Mouse (Mus musculus) MEL (cell line): ENCODE data around the gene Dgat2. TPM values are rescaled to one million over a fixed set of nuclear protein-coding genes. Genes with fewer than 3 reads are reported as not detected.

ENCODE experiments used
- DNase-seq: peaks from one replicate; pipeline ENCODE4 v3.0.0; 2011; ENCODE audit warnings: low read depth, low spot score
- H3K27ac ChIP-seq: 2 replicates; pipeline ENCODE4 v1.5.1; 2012; ENCODE audit warnings: low read depth, mild to moderate bottlenecking, control low read depth, low read length, moderate library complexity; ENCODE audit not compliant: control insufficient read depth
- H3K27me3 ChIP-seq, 2 experiments: fragments of 150-350 bp in 1 of 2; sonication (generic) in 1 of 2; 2 replicates each; pipeline ENCODE4 v1.6.1; 2012; ENCODE audit warnings: low read length in 2 of 2, mild to moderate bottlenecking in 2 of 2, improper control_type of control experiment in 1 of 2, moderate library complexity in 1 of 2; ENCODE audit not compliant: insufficient read depth in 2 of 2, control insufficient read depth in 1 of 2
- H3K36me3 ChIP-seq, 2 experiments: 2 replicates each; pipeline ENCODE4 v1.6.1; 2012 to 2014; ENCODE audit warnings: low read length in 2 of 2, improper control_type of control experiment in 1 of 2, inconsistent platforms in 1 of 2, mild to moderate bottlenecking in 1 of 2; ENCODE audit not compliant: insufficient read depth in 2 of 2, control insufficient read depth in 1 of 2
- H3K4me1 ChIP-seq, 2 experiments: fragments of 150-350 bp in 1 of 2; sonication (generic) in 1 of 2; 2 replicates each; pipeline ENCODE4 v1.6.1; 2012; ENCODE audit warnings: low read length in 2 of 2, improper control_type of control experiment in 1 of 2, mild to moderate bottlenecking in 1 of 2; ENCODE audit not compliant: insufficient read depth in 2 of 2, control insufficient read depth in 1 of 2
- H3K4me3 ChIP-seq, 2 experiments: fragments of 150-350 bp in 1 of 2; sonication (generic) in 1 of 2; 2 replicates each; pipeline ENCODE4 v1.5.1; 2012; ENCODE audit warnings: low read depth in 2 of 2, low read length in 2 of 2, mild to moderate bottlenecking in 2 of 2, moderate library complexity in 2 of 2, control low read depth in 1 of 2, improper control_type of control experiment in 1 of 2; ENCODE audit not compliant: control insufficient read depth in 1 of 2, insufficient read depth in 1 of 2
- H3K79me2 ChIP-seq: 2 replicates; pipeline ENCODE4 v1.6.1; 2012; ENCODE audit warnings: mild to moderate bottlenecking, low read length, moderate library complexity; ENCODE audit not compliant: control insufficient read depth, poor library complexity, insufficient read depth
- H3K9ac ChIP-seq: 2 replicates; pipeline ENCODE4 v1.6.1; 2012; ENCODE audit warnings: low read depth, mild to moderate bottlenecking, control low read depth, low read length, moderate library complexity; ENCODE audit not compliant: control insufficient read depth, poor library complexity, severe bottlenecking
- H3K9me3 ChIP-seq: fragments of 150-350 bp; sonication (generic); replicated peaks from 2 replicates; pipeline ENCODE4 v1.6.1; 2012; ENCODE audit warnings: mild to moderate bottlenecking, low read length, improper control_type of control experiment, moderate library complexity; ENCODE audit not compliant: insufficient read depth
- BHLHE40 ChIP-seq: IDR thresholded peaks from 2 replicates; pipeline ENCODE4 v1.6.1; 2012; ENCODE audit warnings: low read depth, mild to moderate bottlenecking, inconsistent platforms, low read length, improper control_type of control experiment, borderline replicate concordance
- CHD2 ChIP-seq: IDR thresholded peaks from 2 replicates; pipeline ENCODE4 v1.6.1; 2011; ENCODE audit warnings: low read length, improper control_type of control experiment
- CTCF ChIP-seq, 3 experiments: IDR thresholded peaks in 2 of 3; conservative IDR thresholded peaks in 1 of 3; 2 replicates each; pipeline ENCODE4 v1.5.1; 2011 to 2012; ENCODE audit warnings: low read length in 3 of 3, low read depth in 2 of 3, mild to moderate bottlenecking in 2 of 3, improper control_type of control experiment in 1 of 3, inconsistent platforms in 1 of 3, mixed read lengths in 1 of 3, moderate library complexity in 1 of 3; ENCODE audit not compliant: control insufficient read depth in 1 of 3, insufficient read depth in 1 of 3, poor library complexity in 1 of 3, severe bottlenecking in 1 of 3
- EP300 ChIP-seq, 2 experiments: IDR thresholded peaks; 2 replicates each; pipeline ENCODE4 v1.6.1; 2011; ENCODE audit warnings: improper control_type of control experiment in 2 of 2, low read length in 2 of 2, low read depth in 1 of 2, mild to moderate bottlenecking in 1 of 2
- MXI1 ChIP-seq: IDR thresholded peaks from 2 replicates; pipeline ENCODE4 v1.6.1; 2011; ENCODE audit warnings: mild to moderate bottlenecking, low read depth, low read length, improper control_type of control experiment
- MYB ChIP-seq: IDR thresholded peaks from 2 replicates; pipeline ENCODE4 v1.6.1; 2011; ENCODE audit warnings: mild to moderate bottlenecking, low read depth, low read length, improper control_type of control experiment
- RAD21 ChIP-seq: IDR thresholded peaks from 2 replicates; pipeline ENCODE4 v1.6.1; 2011; ENCODE audit warnings: mild to moderate bottlenecking, low read depth, low read length, improper control_type of control experiment
- SIN3A ChIP-seq: IDR thresholded peaks from 2 replicates; pipeline ENCODE4 v1.6.1; 2012; ENCODE audit warnings: low read length, improper control_type of control experiment, inconsistent platforms
- TCF12 ChIP-seq: IDR thresholded peaks from 2 replicates; pipeline ENCODE4 v1.6.1; 2014; ENCODE audit warnings: low read depth, mild to moderate bottlenecking, inconsistent platforms, low read length, improper control_type of control experiment, moderate library complexity
- USF1 ChIP-seq: IDR thresholded peaks from 2 replicates; pipeline ENCODE4 v1.6.1; 2014; ENCODE audit warnings: low read depth, mild to moderate bottlenecking, inconsistent platforms, low read length, improper control_type of control experiment, moderate library complexity
- USF2 ChIP-seq, 2 experiments: IDR thresholded peaks; 2 replicates each; pipeline ENCODE4 v1.6.1; 2011 to 2012; ENCODE audit warnings: improper control_type of control experiment in 2 of 2, low read length in 2 of 2, borderline replicate concordance in 1 of 2, inconsistent platforms in 1 of 2, low read depth in 1 of 2, mild to moderate bottlenecking in 1 of 2; ENCODE audit not compliant: insufficient read depth in 1 of 2
- ZKSCAN1 ChIP-seq: IDR thresholded peaks from 2 replicates; pipeline ENCODE4 v1.6.1; 2012; ENCODE audit warnings: low read depth, mild to moderate bottlenecking, inconsistent platforms, low read length, improper control_type of control experiment, moderate library complexity
- ZMIZ1 ChIP-seq: IDR thresholded peaks from 2 replicates; pipeline ENCODE4 v1.6.1; 2012; ENCODE audit warnings: low read depth, mild to moderate bottlenecking, inconsistent platforms, low read length, improper control_type of control experiment, moderate library complexity
- polyA plus RNA-seq, 2 experiments: library from polyadenylated mRNA; stranded (reverse) in 1 of 2; unstranded in 1 of 2; fragments of >175 nt in 1 of 2; fragments of >200 nt in 1 of 2; gene quantifications; 2 replicates each; pipeline versions ENCODE4 v1.2.1 to v1.2.4; 2012; ENCODE audit warnings: low replicate concordance in 2 of 2, low read depth in 1 of 2; ENCODE audit not compliant: insufficient read length in 2 of 2, insufficient read depth in 1 of 2, missing spikeins in 1 of 2
- total RNA-seq: library from RNA; depleted of rRNA; stranded (reverse); fragments of 300-350 nt; gene quantifications from 2 replicates; pipeline ENCODE4 v1.2.3, GENCODE M21; 2012

The Dgat2 gene
- total and polyA plus RNA-seq, 3 experiments, result 4.1 to 7.7 TPM; not detected in 1

- DNase-seq, result no peak
- H3K27ac ChIP-seq, result no peak overlapping the region
- no peaks in the 10 kb centered on the region; a peak in 1 of 4 replicates for H3K36me3 ChIP-seq
- H3K9me3 ChIP-seq, result no peaks in the 10 kb centered on the region
- TF ChIP-seq USF1, result no peak
- TF ChIP-seq ZKSCAN1, result no peak
- TF ChIP-seq RAD21, result no peak
- TF ChIP-seq MYB, result no peak
- no peak for TF ChIP-seq USF2 (IDR thresholded peaks at IDR 0.05; ENCODE audit: borderline replicate concordance in 1 of 2, insufficient read depth in 1 of 2, low read depth in 1 of 2, low read length in 2 of 2)
- no peak for TF ChIP-seq CTCF (IDR thresholded peaks at IDR 0.05 in 2 of 3, conservative IDR thresholded peaks at IDR 0.05 in 1 of 3; ENCODE audit: control insufficient read depth in 1 of 3, insufficient read depth in 1 of 3, low read depth in 2 of 3, low read length in 3 of 3, poor library complexity in 1 of 3, severe bottlenecking in 1 of 3)
- no peaks in the 10 kb centered on the region for H3K27me3 ChIP-seq
- H3K79me2 ChIP-seq, result peaks cover 5% of the 10 kb centered on the region; the same call in 1 of the 2 replicates
- H3K4me3 ChIP-seq, result no peak overlapping the region
- no peak overlapping the region for H3K9ac ChIP-seq
- no peaks in the 10 kb centered on the region for H3K4me1 ChIP-seq
Measured at GRCm38 (mm10) chr7:99131819-99132353, 50.6 kb downstream of the Dgat2 start.

- Histone ChIP-seq H3K27ac (no peak overlapping the region), H3K27me3 (no peaks in the 10 kb centered on the region), H3K9ac (no peak overlapping the region), H3K79me2 (peaks cover 2% of the 10 kb centered on the region; the same call in 1 of the 2 replicates), H3K36me3 (no peaks in the 10 kb centered on the region; a peak in 1 of 4 replicates), H3K4me3 (no peak overlapping the region), H3K9me3 (no peaks in the 10 kb centered on the region), H3K4me1 (no peaks in the 10 kb centered on the region)
- DNase-seq, result no peak
- TF ChIP-seq MYB, result no peak
- TF ChIP-seq TCF12, result no peak
- TF ChIP-seq BHLHE40, result no peak
- TF ChIP-seq CHD2, result no peak
- no peak for TF ChIP-seq SIN3A
- TF ChIP-seq CTCF (IDR thresholded peaks at IDR 0.05 in 2 of 3, conservative IDR thresholded peaks at IDR 0.05 in 1 of 3; ENCODE audit: control insufficient read depth in 1 of 3, insufficient read depth in 1 of 3, low read depth in 2 of 3, low read length in 3 of 3, poor library complexity in 1 of 3, severe bottlenecking in 1 of 3), result no peak
- no peak for TF ChIP-seq EP300 (IDR thresholded peaks at IDR 0.05; ENCODE audit: low read depth in 1 of 2, low read length in 2 of 2)
- no peak for TF ChIP-seq MXI1
- TF ChIP-seq ZMIZ1, result no peak
Measured at GRCm38 (mm10) chr7:99128965-99129364, 53.6 kb downstream of the Dgat2 start.
